In the genomic region with DNA sequence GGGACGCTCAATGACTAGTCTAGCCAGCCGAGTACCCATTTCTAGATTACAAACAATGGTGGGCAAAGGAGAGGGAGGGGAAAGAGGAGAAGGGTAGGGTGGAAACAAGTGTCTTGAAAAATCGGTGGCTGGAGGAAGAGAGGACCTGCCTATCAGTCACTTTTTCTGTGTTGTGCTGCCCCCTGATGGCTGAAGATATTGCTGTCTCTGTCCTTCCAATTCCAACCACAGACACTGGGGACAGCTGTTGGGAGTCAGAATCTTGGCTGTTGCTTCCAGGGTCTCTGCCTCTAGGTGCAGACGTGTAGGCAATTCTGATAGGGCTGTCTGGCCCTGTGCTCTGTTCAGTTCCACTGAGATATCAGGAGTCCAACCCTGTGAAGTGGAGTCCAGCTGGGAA, we compare ENCODE assay signal across 7 mouse cellular contexts. TPM values are rescaled to one million over a fixed set of nuclear protein-coding genes. Genes with fewer than 3 reads are reported as not detected.
A peak's percentile ranks its signal among the peaks of the same experiment; 100 is the strongest.
DNase-seq lines count a peak whose midpoint lies in the region; ATAC-seq and TF ChIP-seq lines count a peak whose summit lies in the region.

No protein-coding gene starts in this region.

- peak; percentile 84 for DNase-seq in adrenal gland, adult 2 months
- peak; percentile 86 for DNase-seq in embryo, embryonic 11 days
- DNase-seq in gastrocnemius, postnatal 36 days, result peak; percentile 70 to 81
- DNase-seq in left cerebral cortex, postnatal 4 days, result peak; percentile 89

- no peak overlapping the region; the same call in 1 of the 2 replicates for H3K9ac ChIP-seq in intestine, postnatal 0 days (ENCODE audit: low read depth, low read length)
- H3K9ac ChIP-seq in midbrain, embryonic 13.5 days (replicated peaks), result no peak overlapping the region

- no peak overlapping the region for H3K4me3 ChIP-seq in intestine, postnatal 0 days (ENCODE audit: low read depth, low read length)
- no peak overlapping the region for H3K4me3 ChIP-seq in midbrain, embryonic 13.5 days (replicated peaks)
- H3K4me3 ChIP-seq in small intestine, adult 2 months (ENCODE audit: low read depth, low read length), result no peak overlapping the region

- peak; percentile 92 for TF ChIP-seq CTCF in intestine, postnatal 0 days (IDR thresholded peaks at IDR 0.05; ENCODE audit: low read depth)
- TF ChIP-seq CTCF in small intestine, adult 2 months (IDR thresholded peaks at IDR 0.05; ENCODE audit: extremely low read depth, insufficient read length, insufficient replicate concordance, low read depth, low read length), result peak; percentile 81

- no peak for TF ChIP-seq POLR2A in small intestine, adult 2 months (IDR thresholded peaks at IDR 0.05; ENCODE audit: low read depth, low read length)

- intact Hi-C loops in gastrocnemius, postnatal 36 days (cut with DNase I), result loop anchor here (1.0 kb wide), 2 partner anchors 31 to 140 kb away; no protein-coding TSS in a partner anchor
- intact Hi-C loops in left cerebral cortex, postnatal 4 days (cut with DNase I), result no loop called here

- 0 out of 2 replicates have a peak overlapping the region, but pooled peaks have one; percentile 15 for H3K27ac ChIP-seq in intestine, postnatal 0 days (ENCODE audit: low read depth, low read length)
- no peak overlapping the region for H3K27ac ChIP-seq in midbrain, embryonic 13.5 days
- no peak overlapping the region for H3K27ac ChIP-seq in small intestine, adult 2 months (ENCODE audit: insufficient read depth, low read depth, low read length)

- no peaks in the 10 kb centered on the region for H3K4me1 ChIP-seq in intestine, postnatal 0 days (replicated peaks; ENCODE audit: control insufficient read depth, insufficient read depth, low read length)
- peaks cover 5% of the 10 kb centered on the region; the same call in 1 of the 2 replicates for H3K4me1 ChIP-seq in midbrain, embryonic 13.5 days (replicated peaks)
- H3K4me1 ChIP-seq in small intestine, adult 2 months (ENCODE audit: control insufficient read depth, insufficient read depth, insufficient read length, low read length), result no peaks in the 10 kb centered on the region; the same call in 1 of the 2 replicates

- H3K9me3 ChIP-seq in intestine, postnatal 0 days (ENCODE audit: control insufficient read depth), result no peaks in the 10 kb centered on the region
- no peaks in the 10 kb centered on the region for H3K9me3 ChIP-seq in midbrain, embryonic 13.5 days

- WGBS in intestine, postnatal 0 days, result 6% methylated on average over 4 of the region's 4 CpGs
- WGBS in midbrain, embryonic 13.5 days, result 2% methylated on average over 4 of the region's 4 CpGs
- 9% methylated on average over 4 of the region's 4 CpGs for WGBS in small intestine, adult 2 months

- no peaks in the 10 kb centered on the region for H3K27me3 ChIP-seq in intestine, postnatal 0 days (replicated peaks; ENCODE audit: control insufficient read depth, insufficient read depth, low read length)
- no peaks in the 10 kb centered on the region for H3K27me3 ChIP-seq in midbrain, embryonic 13.5 days
- no peaks in the 10 kb centered on the region for H3K27me3 ChIP-seq in small intestine, adult 2 months (ENCODE audit: control insufficient read depth, insufficient read depth, low read length)

- peak overlapping the region; percentile 48 for H3K4me2 ChIP-seq in intestine, postnatal 0 days (replicated peaks; ENCODE audit: low read depth)
- H3K4me2 ChIP-seq in midbrain, embryonic 13.5 days (replicated peaks), result no peak overlapping the region

- peaks cover 17% of the 10 kb centered on the region for H3K36me3 ChIP-seq in intestine, postnatal 0 days (ENCODE audit: control insufficient read depth, insufficient read depth)
- H3K36me3 ChIP-seq in midbrain, embryonic 13.5 days, result peaks cover 11% of the 10 kb centered on the region
- H3K36me3 ChIP-seq in small intestine, adult 2 months (ENCODE audit: control insufficient read depth, insufficient read depth, low read length), result peaks cover 6% of the 10 kb centered on the region

- peak; percentile 71 for ATAC-seq in intestine, postnatal 0 days
- ATAC-seq in midbrain, embryonic 13.5 days, result peak; percentile 87

RNA-seq across cellular contexts. Expression of a gene that starts 21.9 kb away (rescaled TPM):
- total RNA-seq in adrenal gland, adult 2 months (2021), result 10 to 100 TPM; 32.2 to 56.3 TPM
- polyA plus RNA-seq in adrenal gland, adult 2 months (2012; rRNA removed), result 38.9 and 41.9 TPM in 2 replicates
- total RNA-seq in gastrocnemius, postnatal 36 days (2021), result 10 to 100 TPM in 1 of 2 experiments, 1 to 10 TPM in 1; 7.2 to 11.8 TPM
- polyA plus RNA-seq in intestine, postnatal 0 days (2015; fragmentation: Nextera tagmentation; extraction: Ambion mirVana), result 25.2 and 28.5 TPM in 2 replicates
- 1 to 10 TPM; 2.1 to 3.4 TPM for total RNA-seq in left cerebral cortex, postnatal 4 days (2021)
- 5.3 and 5.7 TPM in 2 replicates for polyA plus RNA-seq in midbrain, embryonic 13.5 days (2015; fragmentation: Nextera tagmentation; extraction: Ambion mirVana)
- polyA plus RNA-seq in small intestine, adult 2 months (2012; rRNA removed), result 17.5 and 53.4 TPM in 2 replicates

RNA-seq across cellular contexts. Expression of a gene that starts 32.2 kb away (rescaled TPM):
- 10 to 100 TPM; 12.9 to 25.6 TPM for total RNA-seq in adrenal gland, adult 2 months (2021)
- polyA plus RNA-seq in adrenal gland, adult 2 months (2012; rRNA removed), result 25.5 and 29.3 TPM in 2 replicates
- 1 to 10 TPM; 6.1 to 9.5 TPM for total RNA-seq in gastrocnemius, postnatal 36 days (2021)
- 11.1 and 11.7 TPM in 2 replicates for polyA plus RNA-seq in intestine, postnatal 0 days (2015; fragmentation: Nextera tagmentation; extraction: Ambion mirVana)
- total RNA-seq in left cerebral cortex, postnatal 4 days (2021), result 10 to 100 TPM; 11.9 to 12.1 TPM
- polyA plus RNA-seq in midbrain, embryonic 13.5 days (2015; fragmentation: Nextera tagmentation; extraction: Ambion mirVana), result 15.7 and 16.5 TPM in 2 replicates
- polyA plus RNA-seq in small intestine, adult 2 months (2012; rRNA removed), result 13.3 and 22.3 TPM in 2 replicates

RNA-seq across cellular contexts. Expression of a gene that starts 32.2 kb away (rescaled TPM):
- total RNA-seq in adrenal gland, adult 2 months (2021), result 100 to 1,000 TPM; 390 to 465 TPM
- 96.6 and 123 TPM in 2 replicates for polyA plus RNA-seq in adrenal gland, adult 2 months (2012; rRNA removed)
- total RNA-seq in gastrocnemius, postnatal 36 days (2021), result 10 to 100 TPM; 70.2 to 71.6 TPM
- 24.6 and 26.4 TPM in 2 replicates for polyA plus RNA-seq in intestine, postnatal 0 days (2015; fragmentation: Nextera tagmentation; extraction: Ambion mirVana)
- 10 to 100 TPM; 16.3 to 20.3 TPM for total RNA-seq in left cerebral cortex, postnatal 4 days (2021)
- polyA plus RNA-seq in midbrain, embryonic 13.5 days (2015; fragmentation: Nextera tagmentation; extraction: Ambion mirVana), result 5.0 and 6.2 TPM in 2 replicates
- polyA plus RNA-seq in small intestine, adult 2 months (2012; rRNA removed), result 51.6 and 70.7 TPM in 2 replicates

RNA-seq across cellular contexts. Expression of a gene that starts 44.5 kb away (rescaled TPM):
- under 1 TPM; 0.23 to 0.24 TPM for total RNA-seq in adrenal gland, adult 2 months (2021)
- polyA plus RNA-seq in adrenal gland, adult 2 months (2012; rRNA removed), result 0.25 and 0.49 TPM in 2 replicates
- total RNA-seq in gastrocnemius, postnatal 36 days (2021), result 1 to 10 TPM in 1 of 2 experiments, under 1 TPM in 1; 0.66 to 1.7 TPM
- 0.12 and 0.16 TPM in 2 replicates for polyA plus RNA-seq in intestine, postnatal 0 days (2015; fragmentation: Nextera tagmentation; extraction: Ambion mirVana)
- under 1 TPM; 0.36 to 0.68 TPM for total RNA-seq in left cerebral cortex, postnatal 4 days (2021)
- 1.5 TPM in 2 replicates for polyA plus RNA-seq in midbrain, embryonic 13.5 days (2015; fragmentation: Nextera tagmentation; extraction: Ambion mirVana)
- 9.9 and 22.2 TPM in 2 replicates for polyA plus RNA-seq in small intestine, adult 2 months (2012; rRNA removed)

RNA-seq across cellular contexts. Expression of a gene that starts 50.8 kb away (rescaled TPM):
- 100 to 1,000 TPM; 241 to 274 TPM for total RNA-seq in adrenal gland, adult 2 months (2021)
- polyA plus RNA-seq in adrenal gland, adult 2 months (2012; rRNA removed), result 38.9 and 46.0 TPM in 2 replicates
- total RNA-seq in gastrocnemius, postnatal 36 days (2021), result 10 to 100 TPM; 21.8 to 22.1 TPM
- polyA plus RNA-seq in intestine, postnatal 0 days (2015; fragmentation: Nextera tagmentation; extraction: Ambion mirVana), result 133 and 136 TPM in 2 replicates
- total RNA-seq in left cerebral cortex, postnatal 4 days (2021), result 10 to 100 TPM; 29.7 to 30.3 TPM
- polyA plus RNA-seq in midbrain, embryonic 13.5 days (2015; fragmentation: Nextera tagmentation; extraction: Ambion mirVana), result 39.6 and 41.2 TPM in 2 replicates
- polyA plus RNA-seq in small intestine, adult 2 months (2012; rRNA removed), result 13.4 and 24.1 TPM in 2 replicates
